Mouse (Mus musculus) MEL (cell line): ENCODE data around the gene Fbxl12. TPM values are rescaled to one million over a fixed set of nuclear protein-coding genes. Genes with fewer than 3 reads are reported as not detected.

Experiments used
- DNase-seq: peaks from one replicate; pipeline ENCODE4 v3.0.0; 2011; ENCODE audit warnings: low read depth, low spot score
- H3K27ac ChIP-seq: 2 replicates; pipeline ENCODE4 v1.5.1; 2012; ENCODE audit warnings: low read depth, mild to moderate bottlenecking, control low read depth, low read length, moderate library complexity; ENCODE audit not compliant: control insufficient read depth
- H3K27me3 ChIP-seq, 2 experiments: fragments of 150-350 bp in 1 of 2; sonication (generic) in 1 of 2; 2 replicates each; pipeline ENCODE4 v1.6.1; 2012; ENCODE audit warnings: low read length in 2 of 2, mild to moderate bottlenecking in 2 of 2, improper control_type of control experiment in 1 of 2, moderate library complexity in 1 of 2; ENCODE audit not compliant: insufficient read depth in 2 of 2, control insufficient read depth in 1 of 2
- H3K36me3 ChIP-seq, 2 experiments: 2 replicates each; pipeline ENCODE4 v1.6.1; 2012 to 2014; ENCODE audit warnings: low read length in 2 of 2, improper control_type of control experiment in 1 of 2, inconsistent platforms in 1 of 2, mild to moderate bottlenecking in 1 of 2; ENCODE audit not compliant: insufficient read depth in 2 of 2, control insufficient read depth in 1 of 2
- H3K4me1 ChIP-seq, 2 experiments: fragments of 150-350 bp in 1 of 2; sonication (generic) in 1 of 2; 2 replicates each; pipeline ENCODE4 v1.6.1; 2012; ENCODE audit warnings: low read length in 2 of 2, improper control_type of control experiment in 1 of 2, mild to moderate bottlenecking in 1 of 2; ENCODE audit not compliant: insufficient read depth in 2 of 2, control insufficient read depth in 1 of 2
- H3K4me3 ChIP-seq, 2 experiments: fragments of 150-350 bp in 1 of 2; sonication (generic) in 1 of 2; 2 replicates each; pipeline ENCODE4 v1.5.1; 2012; ENCODE audit warnings: low read depth in 2 of 2, low read length in 2 of 2, mild to moderate bottlenecking in 2 of 2, moderate library complexity in 2 of 2, control low read depth in 1 of 2, improper control_type of control experiment in 1 of 2; ENCODE audit not compliant: control insufficient read depth in 1 of 2, insufficient read depth in 1 of 2
- H3K79me2 ChIP-seq: 2 replicates; pipeline ENCODE4 v1.6.1; 2012; ENCODE audit warnings: mild to moderate bottlenecking, low read length, moderate library complexity; ENCODE audit not compliant: control insufficient read depth, poor library complexity, insufficient read depth
- H3K9ac ChIP-seq: 2 replicates; pipeline ENCODE4 v1.6.1; 2012; ENCODE audit warnings: low read depth, mild to moderate bottlenecking, control low read depth, low read length, moderate library complexity; ENCODE audit not compliant: control insufficient read depth, poor library complexity, severe bottlenecking
- H3K9me3 ChIP-seq: fragments of 150-350 bp; sonication (generic); replicated peaks from 2 replicates; pipeline ENCODE4 v1.6.1; 2012; ENCODE audit warnings: mild to moderate bottlenecking, low read length, improper control_type of control experiment, moderate library complexity; ENCODE audit not compliant: insufficient read depth
- CTCF ChIP-seq, 3 experiments: IDR thresholded peaks in 2 of 3; conservative IDR thresholded peaks in 1 of 3; 2 replicates each; pipeline ENCODE4 v1.5.1; 2011 to 2012; ENCODE audit warnings: low read length in 3 of 3, low read depth in 2 of 3, mild to moderate bottlenecking in 2 of 3, improper control_type of control experiment in 1 of 3, inconsistent platforms in 1 of 3, mixed read lengths in 1 of 3, moderate library complexity in 1 of 3; ENCODE audit not compliant: control insufficient read depth in 1 of 3, insufficient read depth in 1 of 3, poor library complexity in 1 of 3, severe bottlenecking in 1 of 3
- ELF1 ChIP-seq: IDR thresholded peaks from 2 replicates; pipeline ENCODE4 v1.6.1; 2014; ENCODE audit warnings: low read depth, mild to moderate bottlenecking, inconsistent platforms, low read length, improper control_type of control experiment, moderate library complexity
- EP300 ChIP-seq, 2 experiments: IDR thresholded peaks; 2 replicates each; pipeline ENCODE4 v1.6.1; 2011; ENCODE audit warnings: improper control_type of control experiment in 2 of 2, low read length in 2 of 2, low read depth in 1 of 2, mild to moderate bottlenecking in 1 of 2
- ETS1 ChIP-seq: IDR thresholded peaks from 2 replicates; pipeline ENCODE4 v1.6.1; 2012; ENCODE audit warnings: low read depth, mild to moderate bottlenecking, inconsistent platforms, low read length, improper control_type of control experiment, moderate library complexity
- GABPA ChIP-seq: IDR thresholded peaks from 2 replicates; pipeline ENCODE4 v1.6.1; 2012; ENCODE audit warnings: low read depth, mild to moderate bottlenecking, inconsistent platforms, low read length, improper control_type of control experiment, moderate library complexity
- MAX ChIP-seq: IDR thresholded peaks from 2 replicates; pipeline ENCODE4 v1.6.1; 2011; ENCODE audit warnings: low read length, improper control_type of control experiment
- MAZ ChIP-seq: IDR thresholded peaks from 2 replicates; pipeline ENCODE4 v1.6.1; 2012; ENCODE audit warnings: low read depth, mild to moderate bottlenecking, inconsistent platforms, low read length, improper control_type of control experiment
- MEF2A ChIP-seq: IDR thresholded peaks from 2 replicates; pipeline ENCODE4 v1.6.1; 2014; ENCODE audit warnings: low read depth, mild to moderate bottlenecking, inconsistent platforms, low read length, improper control_type of control experiment; ENCODE audit not compliant: poor library complexity, insufficient replicate concordance, severe bottlenecking; ENCODE audit errors: extremely low read depth
- MXI1 ChIP-seq: IDR thresholded peaks from 2 replicates; pipeline ENCODE4 v1.6.1; 2011; ENCODE audit warnings: mild to moderate bottlenecking, low read depth, low read length, improper control_type of control experiment
- NRF1 ChIP-seq: IDR thresholded peaks from 2 replicates; pipeline ENCODE4 v1.6.1; 2014; ENCODE audit warnings: low read depth, mild to moderate bottlenecking, inconsistent platforms, low read length, improper control_type of control experiment, moderate library complexity; ENCODE audit not compliant: poor library complexity, insufficient read depth, severe bottlenecking
- POLR2A ChIP-seq, 2 experiments: IDR thresholded peaks; 2 replicates each; pipeline ENCODE4 v1.6.1; 2011 to 2012; ENCODE audit warnings: low read length in 2 of 2, mild to moderate bottlenecking in 2 of 2, control low read depth in 1 of 2, improper control_type of control experiment in 1 of 2, low read depth in 1 of 2, moderate library complexity in 1 of 2; ENCODE audit not compliant: control insufficient read depth in 1 of 2, insufficient read depth in 1 of 2, poor library complexity in 1 of 2
- POLR2AphosphoS2 ChIP-seq: IDR thresholded peaks from 2 replicates; pipeline ENCODE4 v1.6.1; 2011; ENCODE audit warnings: low read length, improper control_type of control experiment
- RAD21 ChIP-seq: IDR thresholded peaks from 2 replicates; pipeline ENCODE4 v1.6.1; 2011; ENCODE audit warnings: mild to moderate bottlenecking, low read depth, low read length, improper control_type of control experiment
- RCOR1 ChIP-seq: IDR thresholded peaks from 2 replicates; pipeline ENCODE4 v1.6.1; 2012; ENCODE audit warnings: low read depth, mild to moderate bottlenecking, inconsistent platforms, low read length, improper control_type of control experiment
- SIN3A ChIP-seq: IDR thresholded peaks from 2 replicates; pipeline ENCODE4 v1.6.1; 2012; ENCODE audit warnings: low read length, improper control_type of control experiment, inconsistent platforms
- TBP ChIP-seq: IDR thresholded peaks from 2 replicates; pipeline ENCODE4 v1.8.0; 2011; ENCODE audit warnings: low read depth, low read length, improper control_type of control experiment
- TCF12 ChIP-seq: IDR thresholded peaks from 2 replicates; pipeline ENCODE4 v1.6.1; 2014; ENCODE audit warnings: low read depth, mild to moderate bottlenecking, inconsistent platforms, low read length, improper control_type of control experiment, moderate library complexity
- USF1 ChIP-seq: IDR thresholded peaks from 2 replicates; pipeline ENCODE4 v1.6.1; 2014; ENCODE audit warnings: low read depth, mild to moderate bottlenecking, inconsistent platforms, low read length, improper control_type of control experiment, moderate library complexity
- USF2 ChIP-seq, 2 experiments: IDR thresholded peaks; 2 replicates each; pipeline ENCODE4 v1.6.1; 2011 to 2012; ENCODE audit warnings: improper control_type of control experiment in 2 of 2, low read length in 2 of 2, borderline replicate concordance in 1 of 2, inconsistent platforms in 1 of 2, low read depth in 1 of 2, mild to moderate bottlenecking in 1 of 2; ENCODE audit not compliant: insufficient read depth in 1 of 2
- ZMIZ1 ChIP-seq: IDR thresholded peaks from 2 replicates; pipeline ENCODE4 v1.6.1; 2012; ENCODE audit warnings: low read depth, mild to moderate bottlenecking, inconsistent platforms, low read length, improper control_type of control experiment, moderate library complexity
- ZNF384 ChIP-seq: IDR thresholded peaks from 2 replicates; pipeline ENCODE4 v1.6.1; 2012; ENCODE audit warnings: low read depth, mild to moderate bottlenecking, inconsistent platforms, low read length, improper control_type of control experiment
- polyA plus RNA-seq, 2 experiments: library from polyadenylated mRNA; stranded (reverse) in 1 of 2; unstranded in 1 of 2; fragments of >175 nt in 1 of 2; fragments of >200 nt in 1 of 2; gene quantifications; 2 replicates each; pipeline versions ENCODE4 v1.2.1 to v1.2.4; 2012; ENCODE audit warnings: low replicate concordance in 2 of 2, low read depth in 1 of 2; ENCODE audit not compliant: insufficient read length in 2 of 2, insufficient read depth in 1 of 2, missing spikeins in 1 of 2
- total RNA-seq: library from RNA; depleted of rRNA; stranded (reverse); fragments of 300-350 nt; gene quantifications from 2 replicates; pipeline ENCODE4 v1.2.3, GENCODE M21; 2012

Fbxl12 gene
- total and polyA plus RNA-seq, 3 experiments: 16.4 to 44.0 TPM; not detected in 1

DNA sequence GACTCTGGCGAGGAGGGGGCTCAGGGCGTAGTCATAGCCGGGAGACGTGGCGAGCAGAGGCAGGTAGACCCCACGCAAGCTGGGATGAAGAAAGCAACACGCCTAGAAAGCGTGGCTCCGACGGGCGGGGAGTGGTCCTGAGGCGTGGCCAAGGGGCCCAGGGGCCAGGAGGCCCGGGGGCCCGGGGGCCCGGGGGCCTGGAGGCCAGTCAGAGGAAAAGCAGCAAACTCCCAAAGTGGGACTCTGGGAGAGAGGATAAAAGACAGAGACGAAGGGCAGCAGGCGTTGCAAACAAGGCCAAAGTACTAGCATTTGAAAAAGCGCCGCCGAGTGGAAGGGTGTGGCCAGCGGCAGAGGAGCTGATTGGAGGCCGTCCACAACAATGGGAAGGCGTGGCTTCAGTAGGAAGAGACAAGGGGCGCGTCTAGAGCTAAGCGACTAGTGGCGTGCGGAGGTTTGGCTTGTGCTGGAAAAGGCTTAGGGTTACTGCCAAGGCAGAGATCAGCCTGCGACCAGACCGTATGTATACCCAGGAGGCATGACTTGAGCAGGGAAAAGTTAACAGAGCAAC is 1.6 kb downstream of the Fbxl12 start:
- peak overlapping the region; percentile 83 to 93 for H3K4me3 ChIP-seq
- H3K9me3 ChIP-seq: no peaks in the 10 kb centered on the region
- peak overlapping the region; percentile 80 for H3K9ac ChIP-seq
- peaks cover 3 to 16% of the 10 kb centered on the region in 2 experiments for H3K4me1 ChIP-seq
- H3K79me2 ChIP-seq: peaks cover 66% of the 10 kb centered on the region
- H3K27ac ChIP-seq: no peak overlapping the region
- H3K36me3 ChIP-seq: peaks cover 10 to 24% of the 10 kb centered on the region in 2 experiments
- peak; percentile 100 for DNase-seq
- TF ChIP-seq POLR2A (IDR thresholded peaks at IDR 0.05; ENCODE audit: control insufficient read depth in 1 of 2, insufficient read depth in 1 of 2, low read depth in 1 of 2, low read length in 2 of 2, poor library complexity in 1 of 2): peak; percentile 46 to 74; a peak in 3 of 4 replicates
- peak; percentile 78; the same call in 1 of the 2 replicates for TF ChIP-seq TBP
- no peak for TF ChIP-seq POLR2AphosphoS2
- 0 out of 6 replicates have a peak, but pooled peaks of 1 of the 3 experiments have one; percentile 2 for TF ChIP-seq CTCF (IDR thresholded peaks at IDR 0.05 in 2 of 3, conservative IDR thresholded peaks at IDR 0.05 in 1 of 3; ENCODE audit: control insufficient read depth in 1 of 3, insufficient read depth in 1 of 3, low read depth in 2 of 3, low read length in 3 of 3, poor library complexity in 1 of 3, severe bottlenecking in 1 of 3)
- TF ChIP-seq USF1: no peak
- no peaks in the 10 kb centered on the region for H3K27me3 ChIP-seq

DNA sequence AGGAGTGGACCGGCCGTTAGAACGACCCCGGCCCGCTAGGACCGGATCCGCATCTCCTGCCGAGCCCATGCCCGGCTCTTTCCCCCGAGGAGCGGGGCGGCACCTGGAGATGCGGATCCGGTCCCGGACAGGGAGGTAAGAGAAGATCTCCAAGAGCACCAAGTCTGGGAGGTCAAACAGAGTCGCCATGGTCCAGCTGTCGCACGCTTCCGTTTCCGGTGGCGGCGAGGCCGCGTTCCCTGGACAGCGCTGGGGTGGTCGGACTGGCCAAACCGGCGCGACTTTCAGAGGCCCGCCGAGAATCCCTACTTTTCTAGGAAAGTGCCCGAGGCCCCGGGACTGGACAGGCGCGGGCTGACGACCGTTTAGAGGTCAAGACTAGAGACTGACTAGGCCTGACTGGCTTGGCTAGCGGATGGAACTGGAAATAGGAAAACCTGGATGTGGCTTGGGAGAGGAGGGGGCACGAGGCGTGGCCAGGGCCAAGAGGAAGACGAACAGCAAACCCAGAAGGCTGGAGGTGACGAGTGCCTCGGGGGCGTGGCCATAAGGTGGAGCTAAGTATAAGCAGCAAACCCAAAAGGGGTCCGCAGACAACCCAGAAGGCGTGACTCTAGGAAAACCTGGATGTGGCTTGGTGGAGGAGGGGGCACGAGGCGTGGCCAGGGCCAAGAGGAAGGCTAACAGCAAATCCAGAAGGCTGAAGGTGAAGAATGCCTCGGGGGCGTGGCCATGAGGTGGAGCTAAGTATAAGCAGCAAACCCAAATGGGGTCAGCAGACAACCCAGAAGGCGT is 2.3 kb downstream of the Fbxl12 start, which contains the start of gene Ubl5:
Gene Ubl5 (plus strand): TSS at position 778 of the 795 bp plus-strand sequence.
- no peak within 1 kb of the TSS for H3K27ac ChIP-seq
- peaks cover 3 to 16% of the 10 kb centered on the region in 2 experiments for H3K4me1 ChIP-seq
- H3K79me2 ChIP-seq: peaks cover 66% of the 10 kb centered on the region
- DNase-seq: peak; percentile 92
- H3K9me3 ChIP-seq: no peaks in the 10 kb centered on the region
- H3K36me3 ChIP-seq: peaks cover 14 to 24% of the 10 kb centered on the region in 2 experiments
- peak within 1 kb of the TSS; percentile 80 for H3K9ac ChIP-seq
- TF ChIP-seq USF1: no peak
- no peak for TF ChIP-seq ELF1
- TF ChIP-seq POLR2AphosphoS2: no peak
- no peak for TF ChIP-seq RAD21
- TF ChIP-seq EP300 (IDR thresholded peaks at IDR 0.05; ENCODE audit: low read depth in 1 of 2, low read length in 2 of 2): no peak
- TF ChIP-seq MEF2A: no peak
- TF ChIP-seq MAX: no peak
- TF ChIP-seq MXI1: no peak
- peak within 1 kb of the TSS; percentile 83 to 93 for H3K4me3 ChIP-seq
- H3K27me3 ChIP-seq: no peaks in the 10 kb centered on the region

DNA sequence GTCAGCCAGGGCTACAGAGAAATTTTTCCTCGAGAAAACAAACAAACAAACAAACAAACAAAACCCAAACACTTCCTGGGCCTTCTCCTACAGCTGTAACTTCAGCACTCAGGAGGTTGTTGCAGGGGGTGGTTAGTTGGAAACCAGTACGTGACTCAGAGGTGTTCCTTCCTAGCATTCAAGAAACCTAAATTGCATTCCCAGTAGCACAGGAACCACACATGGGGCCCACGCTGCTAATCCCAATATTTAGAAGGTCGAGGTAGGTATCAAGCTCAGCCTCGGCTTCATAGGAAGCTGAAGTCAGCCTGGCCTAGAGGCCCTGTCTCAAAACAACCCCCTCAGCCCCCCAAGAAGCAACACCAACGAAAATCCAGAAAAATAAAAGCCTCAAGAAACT is 3.1 kb downstream of the Fbxl12 start:
- peaks cover 14 to 21% of the 10 kb centered on the region in 2 experiments for H3K36me3 ChIP-seq

More for the DNA sequence above, 3.1 kb downstream of the Fbxl12 start:
- H3K27me3 ChIP-seq: no peaks in the 10 kb centered on the region
- H3K9me3 ChIP-seq: no peaks in the 10 kb centered on the region
- no peak for DNase-seq
- no peak for TF ChIP-seq USF1
- TF ChIP-seq USF2 (IDR thresholded peaks at IDR 0.05; ENCODE audit: borderline replicate concordance in 1 of 2, insufficient read depth in 1 of 2, low read depth in 1 of 2, low read length in 2 of 2): no peak
- TF ChIP-seq TCF12: no peak
- TF ChIP-seq EP300 (IDR thresholded peaks at IDR 0.05; ENCODE audit: low read depth in 1 of 2, low read length in 2 of 2): no peak
- TF ChIP-seq RCOR1: no peak
- TF ChIP-seq ETS1: no peak
- TF ChIP-seq GABPA: no peak
- TF ChIP-seq MEF2A: no peak
- no peak for TF ChIP-seq SIN3A
- no peak for TF ChIP-seq MAZ
- TF ChIP-seq ZNF384: no peak
- no peak for TF ChIP-seq NRF1
- TF ChIP-seq POLR2AphosphoS2: no peak
- no peak for TF ChIP-seq ZMIZ1
- no peak overlapping the region for H3K27ac ChIP-seq
- no peak overlapping the region for H3K9ac ChIP-seq
- H3K4me1 ChIP-seq: peaks cover 3 to 16% of the 10 kb centered on the region in 2 experiments
- peaks cover 62% of the 10 kb centered on the region for H3K79me2 ChIP-seq
- no peak overlapping the region for H3K4me3 ChIP-seq
